Mouse (Mus musculus) limb, embryonic 14.5 days (tissue): ENCODE results near the gene Zfp968. TPM values are rescaled to one million over a fixed set of nuclear protein-coding genes. Genes with fewer than 3 reads are reported as not detected.
"Not testable (repeated sequence)": the region's sequence is repeated elsewhere in the genome, so short reads cannot be mapped to it uniquely, and the experiment has no call there.

Experiments
- ATAC-seq: fragments of 200-750 bp; cut with Nextera tagmentation; 2 replicates; pipeline ENCODE4 v1.8.0; 2017; ENCODE audit warnings: low read depth, moderate number of reproducible peaks, moderate TSS enrichment; ENCODE audit not compliant: low FRiP score
- DNase-seq: peaks from one replicate; pipeline ENCODE4 v3.0.0-alpha.2; 2015; ENCODE audit warnings: low spot score
- H3K27ac ChIP-seq: fragments of 300-500 bp; sonication (generic); replicated peaks from 2 replicates; pipeline ENCODE4 v1.5.1; 2014; ENCODE audit warnings: low read depth, mild to moderate bottlenecking, low read length, moderate library complexity, mixed read lengths
- H3K27me3 ChIP-seq: fragments of 300-500 bp; sonication (generic); 2 replicates; pipeline ENCODE4 v1.6.1; 2014; ENCODE audit warnings: low read length, mixed read lengths; ENCODE audit not compliant: control insufficient read depth, insufficient read depth
- H3K36me3 ChIP-seq: fragments of 300-500 bp; sonication (generic); 2 replicates; pipeline ENCODE4 v1.6.1; 2014; ENCODE audit warnings: mild to moderate bottlenecking, low read length, moderate library complexity, mixed read lengths; ENCODE audit not compliant: control insufficient read depth, insufficient read depth
- H3K4me1 ChIP-seq: fragments of 300-500 bp; sonication (generic); 2 replicates; pipeline ENCODE4 v1.6.1; 2014; ENCODE audit warnings: antibody characterized with exemption, low read length, mixed read lengths; ENCODE audit not compliant: control insufficient read depth, insufficient read depth
- H3K4me2 ChIP-seq: fragments of 300-500 bp; sonication (generic); replicated peaks from 2 replicates; pipeline ENCODE4 v1.6.1; 2014; ENCODE audit warnings: low read depth, mild to moderate bottlenecking, low read length, moderate library complexity; ENCODE audit not compliant: severe bottlenecking
- H3K4me3 ChIP-seq: fragments of 300-500 bp; sonication (generic); replicated peaks from 2 replicates; pipeline ENCODE4 v1.5.1; 2014; ENCODE audit warnings: low read length
- H3K9ac ChIP-seq: fragments of 300-500 bp; sonication (generic); 2 replicates; pipeline ENCODE4 v1.6.1; 2014; ENCODE audit warnings: mild to moderate bottlenecking, low read depth, low read length, moderate library complexity; ENCODE audit not compliant: severe bottlenecking
- H3K9me3 ChIP-seq: fragments of 300-500 bp; sonication (generic); 2 replicates; pipeline ENCODE4 v1.6.1; 2016; ENCODE audit warnings: low read length; ENCODE audit not compliant: control insufficient read depth
- WGBS: fragments of 180-500 bp; shearing (Covaris S2); extraction: QIAGEN DNeasy Blood & Tissue Kit; methylation state at CpG from one replicate; pipeline ENCODE4 v1.1.7; 2014; 5-methylcytosine and 5-hydroxymethylcytosine counted together
- polyA plus RNA-seq, 2 experiments: library from polyadenylated mRNA; depleted of rRNA in 1 of 2; stranded (reverse) in 1 of 2; unstranded in 1 of 2; fragments of >200 nt; fragmentation: Nextera tagmentation in 1 of 2; extraction: Ambion mirVana in 1 of 2; gene quantifications; 2 replicates each; pipeline versions ENCODE4 v1.2.1 to v1.2.3; 2012 to 2014

Zfp968 gene
- 3.8 and 4.3 TPM in 2 replicates for polyA plus RNA-seq (2012; rRNA removed)
- polyA plus RNA-seq (2014; fragmentation: Nextera tagmentation; extraction: Ambion mirVana) = 5.9 and 6.5 TPM in 2 replicates

- whole genome bisulfite sequencing = no CpG with 5 or more reads among the region's 6 CpGs
- not testable (repeated sequence) for H3K4me1 ChIP-seq, ATAC-seq, H3K9me3 ChIP-seq, H3K27ac ChIP-seq, H3K27me3 ChIP-seq, H3K4me2 ChIP-seq, H3K4me3 ChIP-seq, H3K9ac ChIP-seq, DNase-seq, H3K36me3 ChIP-seq
Measured at GRCm38 (mm10) chr2:175372136-175372535, at the start of gene Zfp968. Gene Zfp968, plus strand, starts transcription at chr2:175372436.

- not testable (repeated sequence) for H3K36me3 ChIP-seq, H3K9ac ChIP-seq, ATAC-seq, H3K9me3 ChIP-seq, DNase-seq, H3K27me3 ChIP-seq, H3K4me3 ChIP-seq, H3K4me1 ChIP-seq, H3K27ac ChIP-seq, H3K4me2 ChIP-seq
- WGBS = no CpG with 5 or more reads among the region's 8 CpGs
Measured at GRCm38 (mm10) chr2:175338097-175338496, 34.1 kb upstream of the Zfp968 start, which contains the start of gene Gm4631. Gene Gm4631, minus strand, starts transcription at chr2:175338197.

Other genes starting within 250 kb of the Zfp968 start
- gene Gm14399, start 230.4 kb upstream of the Zfp968 start, polyA plus RNA-seq (2012; rRNA removed) = 6.5 and 7.5 TPM in 2 replicates
- gene Gm14399, start 230.4 kb upstream of the Zfp968 start, polyA plus RNA-seq (2014; fragmentation: Nextera tagmentation; extraction: Ambion mirVana) = 4.8 and 6.9 TPM in 2 replicates
- gene Gm14443, start 196.6 kb upstream of the Zfp968 start, polyA plus RNA-seq (2012; rRNA removed) = 0.81 and 1.7 TPM in 2 replicates
- 0.90 and 1.1 TPM in 2 replicates for gene Gm14443, start 196.6 kb upstream of the Zfp968 start, polyA plus RNA-seq (2014; fragmentation: Nextera tagmentation; extraction: Ambion mirVana)
- gene Gm14391, start 165.5 kb upstream of the Zfp968 start, polyA plus RNA-seq (2012; rRNA removed) = 9.7 and 15.1 TPM in 2 replicates
- 8.3 and 10.1 TPM in 2 replicates for gene Gm14391, start 165.5 kb upstream of the Zfp968 start, polyA plus RNA-seq (2014; fragmentation: Nextera tagmentation; extraction: Ambion mirVana)
- not detected in 2 replicates for gene Gm14440, start 97.3 kb upstream of the Zfp968 start, polyA plus RNA-seq (2012; rRNA removed)
- 2.4 TPM in 1 of 2 replicates, not detected in the other for gene Gm14440, start 97.3 kb upstream of the Zfp968 start, polyA plus RNA-seq (2014; fragmentation: Nextera tagmentation; extraction: Ambion mirVana)
- 8.3 and 14.7 TPM in 2 replicates for gene Gm4631, start 34.2 kb upstream of the Zfp968 start, polyA plus RNA-seq (2012; rRNA removed)
- gene Gm4631, start 34.2 kb upstream of the Zfp968 start, polyA plus RNA-seq (2014; fragmentation: Nextera tagmentation; extraction: Ambion mirVana) = 19.6 and 21.4 TPM in 2 replicates
- 11.3 and 14.9 TPM in 2 replicates for gene Gm4724, start 63.4 kb downstream of the Zfp968 start, polyA plus RNA-seq (2012; rRNA removed)
- gene Gm4724, start 63.4 kb downstream of the Zfp968 start, polyA plus RNA-seq (2014; fragmentation: Nextera tagmentation; extraction: Ambion mirVana) = 15.7 and 23.5 TPM in 2 replicates
- 3.1 and 3.3 TPM in 2 replicates for gene Zfp965, start 97.5 kb downstream of the Zfp968 start, polyA plus RNA-seq (2012; rRNA removed)
- gene Zfp965, start 97.5 kb downstream of the Zfp968 start, polyA plus RNA-seq (2014; fragmentation: Nextera tagmentation; extraction: Ambion mirVana) = 6.6 and 7.0 TPM in 2 replicates